Mouse (Mus musculus): ENCODE measurements around the gene Podnl1. TPM values are rescaled to one million over a fixed set of nuclear protein-coding genes. Genes with fewer than 3 reads are reported as not detected.

Gene Podnl1
- total RNA-seq, 2 experiments from 2014 or later, result 0.12 TPM; not detected in 1

DNA sequence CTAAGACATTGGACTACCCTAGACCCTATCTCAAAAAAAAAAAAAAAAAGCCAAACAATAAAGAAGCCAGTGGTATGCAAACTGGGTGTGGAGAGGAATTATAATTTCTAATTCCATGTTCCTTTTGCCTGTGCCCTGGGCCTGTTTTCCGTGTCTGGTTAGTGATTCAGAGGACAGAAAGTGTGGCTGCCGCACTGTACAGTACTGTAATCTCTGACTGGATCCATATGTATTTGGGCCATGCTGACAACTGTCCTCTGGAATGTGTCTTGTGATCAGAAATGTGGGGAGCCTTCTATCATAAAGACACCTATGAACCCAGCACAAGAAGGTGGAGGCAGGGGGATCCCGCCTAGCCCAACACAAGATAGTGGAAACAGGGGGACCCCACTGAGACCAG, 3.6 kb upstream of the Podnl1 start:
- intact Hi-C loops (cut with DNase I), result no loop called here
- no peak for DNase-seq

DNA sequence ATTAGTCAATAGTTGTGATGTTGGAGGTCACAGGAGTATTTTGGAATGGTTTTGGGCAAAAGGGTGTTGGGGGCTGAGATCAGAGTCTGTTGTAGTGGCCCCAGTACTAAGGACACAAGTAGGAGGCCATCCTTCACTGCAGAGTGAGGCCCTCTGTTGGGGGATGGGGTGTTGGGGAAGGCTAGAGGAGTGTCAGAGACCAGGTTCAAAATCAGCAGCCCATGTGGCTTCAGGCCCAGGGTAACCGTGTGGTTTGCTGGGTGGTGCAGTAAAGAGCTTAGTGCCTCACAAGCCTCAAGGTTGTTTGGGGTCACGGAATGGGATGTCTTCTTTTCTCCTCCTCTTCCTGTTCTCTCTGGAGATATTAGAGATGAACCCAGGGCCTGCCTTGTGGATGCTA, 953 bp downstream of the Podnl1 start:
- no peak for DNase-seq
- intact Hi-C loops (cut with DNase I), result no loop called here

DNA sequence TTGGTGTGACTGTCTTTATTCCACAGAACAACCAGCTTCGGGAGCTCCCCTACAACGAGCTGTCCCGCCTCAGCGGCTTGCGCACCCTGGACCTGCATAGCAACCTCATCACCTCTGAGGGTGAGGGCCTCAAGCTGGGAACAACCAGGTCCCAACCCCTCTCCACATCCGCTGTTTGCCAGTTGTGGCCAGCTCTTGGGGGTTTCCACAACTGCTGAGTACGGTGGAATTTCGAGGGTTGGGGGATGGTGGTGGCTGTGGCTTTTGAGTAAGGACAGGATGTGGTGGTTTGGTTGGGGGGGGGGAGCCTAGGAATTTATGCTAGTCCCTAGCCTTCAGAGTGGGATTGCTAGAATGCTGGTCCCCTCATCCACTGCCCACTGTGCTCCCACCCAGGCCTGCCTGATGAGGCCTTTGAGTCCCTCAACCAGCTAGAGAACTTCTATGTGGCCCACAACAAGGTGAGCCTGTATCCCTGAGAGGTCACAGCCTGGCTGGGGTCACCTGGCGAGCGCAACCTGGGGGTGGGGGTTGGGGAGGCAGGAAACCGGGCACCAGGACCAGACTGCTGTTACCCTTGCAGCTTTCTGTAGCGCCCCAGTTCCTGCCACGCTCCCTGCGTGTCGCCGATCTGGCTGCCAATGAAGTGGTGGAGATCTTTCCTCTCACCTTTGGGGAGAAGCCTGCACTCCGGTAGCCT, 1.6 kb downstream of the Podnl1 start:
- intact Hi-C loops (cut with DNase I), result no loop called here
- DNase-seq, result no peak

GRCm38 (mm10) chr8:84128277-84128676, 2.5 kb downstream of the Podnl1 start:
- intact Hi-C loops (cut with DNase I), result no loop called here

GRCm38 (mm10) chr8:84130806-84131205, 5.0 kb downstream of the Podnl1 start:
- DNase-seq, result peak; percentile 25 to 26
- intact Hi-C loops (cut with DNase I), result no loop called here

More at GRCm38 (mm10) chr8:84128277-84128676, 2.5 kb downstream of the Podnl1 start:
- no peak for DNase-seq

GRCm38 (mm10) chr8:84132225-84132624, 6.4 kb downstream of the Podnl1 start:
- no peak for DNase-seq

GRCm38 (mm10) chr8:84137848-84138247, 12.1 kb downstream of the Podnl1 start:
- DNase-seq, result no peak
- intact Hi-C loops (cut with DNase I), result no loop called here

More at GRCm38 (mm10) chr8:84132225-84132624, 6.4 kb downstream of the Podnl1 start:
- intact Hi-C loops (cut with DNase I), result no loop called here

GRCm38 (mm10) chr8:84140838-84141237, 15.0 kb downstream of the Podnl1 start:
- intact Hi-C loops (cut with DNase I), result no loop called here
- no peak for DNase-seq

GRCm38 (mm10) chr8:84144636-84145245, 19.0 kb downstream of the Podnl1 start:
- intact Hi-C loops (cut with DNase I), result no loop called here
- DNase-seq, result no peak

GRCm38 (mm10) chr8:84147324-84147766, 21.6 kb downstream of the Podnl1 start:
- intact Hi-C loops (cut with DNase I), result no loop called here
- no peak for DNase-seq

DNA sequence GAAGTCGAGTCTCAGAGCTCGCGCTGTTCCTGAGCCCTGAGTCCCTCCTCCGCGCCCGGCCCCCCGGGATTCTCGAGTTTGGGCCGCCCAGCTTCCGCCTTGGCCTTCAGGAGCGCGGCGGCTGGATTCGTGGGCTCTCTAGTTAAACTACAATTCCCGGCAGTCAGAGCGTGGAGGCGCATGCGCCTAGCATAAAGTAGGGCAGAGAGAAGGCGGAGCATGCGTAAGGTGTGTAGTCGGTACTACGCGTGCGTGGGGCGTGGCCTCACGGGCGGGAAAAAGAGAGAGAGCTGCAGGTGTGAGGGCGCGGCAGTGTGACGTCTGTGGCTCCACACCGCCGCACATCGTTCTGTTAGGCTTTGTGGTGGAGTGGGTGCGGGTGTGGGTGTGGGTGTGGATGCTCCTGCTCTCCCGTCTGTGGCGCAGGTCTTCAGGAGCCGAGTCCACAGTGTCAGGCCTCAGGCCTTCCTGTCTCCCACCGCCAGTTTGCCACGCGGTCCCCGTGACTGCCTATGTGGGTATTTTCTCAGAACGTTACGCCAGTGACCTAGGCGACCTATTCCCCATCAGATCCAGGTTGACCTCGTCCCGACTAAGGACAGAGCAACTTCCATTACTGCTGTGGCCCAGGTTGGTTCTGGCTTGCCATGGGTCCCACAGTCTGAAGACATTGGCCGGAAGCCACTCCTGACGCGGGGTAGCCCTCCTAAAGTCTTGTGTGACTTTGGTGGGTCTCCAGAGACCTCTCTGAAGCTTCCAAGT, 22.2 kb downstream of the Podnl1 start, which contains the start of the genes Cc2d1a and 4930432K21Rik:
Gene Cc2d1a (minus strand): TSS at position 168 of the 762 bp plus-strand sequence.
Gene 4930432K21Rik (plus strand): TSS at position 257 of the 762 bp plus-strand sequence.
- intact Hi-C loops (cut with DNase I), result no loop called here

GRCm38 (mm10) chr8:84148531-84148850, 22.7 kb downstream of the Podnl1 start:
- DNase-seq, result peak in 1 of 2 experiments; percentile 16
- intact Hi-C loops (cut with DNase I), result no loop called here

More for the DNA sequence above, 22.2 kb downstream of the Podnl1 start, which contains the start of the genes Cc2d1a and 4930432K21Rik:
- peak; percentile 90 to 93 for DNase-seq

DNA sequence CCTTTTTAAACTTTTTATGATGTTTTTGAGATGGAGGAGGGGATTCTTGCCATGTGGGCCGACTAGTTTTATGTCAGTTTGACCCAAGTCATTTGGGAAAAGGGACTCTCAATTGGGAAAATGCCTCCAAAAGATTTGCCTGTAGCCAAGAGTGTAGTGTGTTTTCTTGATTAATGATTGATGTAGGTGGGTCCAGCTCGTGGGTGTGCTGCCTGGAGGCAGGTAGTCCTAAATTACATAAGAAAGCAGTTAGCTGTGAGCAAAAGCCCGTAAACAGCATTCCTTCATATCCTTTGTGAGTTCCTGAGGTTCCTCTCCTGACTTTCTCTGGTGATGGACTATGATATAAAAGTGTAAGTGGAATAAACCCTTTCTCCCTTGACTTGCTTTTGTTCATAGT, 23.4 kb downstream of the Podnl1 start:
- no peak for DNase-seq
- intact Hi-C loops (cut with DNase I), result no loop called here

DNA sequence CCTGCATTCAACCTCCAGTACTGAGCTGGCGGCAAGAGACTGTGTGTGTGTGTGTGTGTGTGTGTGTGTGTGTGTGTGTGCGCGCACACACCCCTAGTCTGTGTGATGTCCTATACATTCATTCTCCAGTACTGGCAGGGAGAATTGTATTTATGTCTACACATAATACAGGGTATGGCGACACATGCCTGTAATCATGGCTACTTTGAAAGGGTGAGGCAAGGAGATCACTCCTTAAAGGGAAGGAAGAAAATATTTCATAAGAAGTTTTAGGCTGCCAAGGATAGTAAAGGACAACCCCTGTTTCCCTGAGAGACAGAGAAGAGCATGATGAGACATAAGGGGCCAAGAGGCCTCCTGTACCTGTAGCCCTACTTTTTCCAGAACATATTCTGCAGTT, 31.8 kb downstream of the Podnl1 start:
- intact Hi-C loops (cut with DNase I), result no loop called here
- DNase-seq, result no peak

- DNase-seq, result no peak
- intact Hi-C loops (cut with DNase I), result no loop called here
Measured at GRCm38 (mm10) chr8:84167696-84168095, 41.9 kb downstream of the Podnl1 start.

GRCm38 (mm10) chr8:84170096-84170495, 44.3 kb downstream of the Podnl1 start:
- intact Hi-C loops (cut with DNase I), result no loop called here
- DNase-seq, result no peak

DNA sequence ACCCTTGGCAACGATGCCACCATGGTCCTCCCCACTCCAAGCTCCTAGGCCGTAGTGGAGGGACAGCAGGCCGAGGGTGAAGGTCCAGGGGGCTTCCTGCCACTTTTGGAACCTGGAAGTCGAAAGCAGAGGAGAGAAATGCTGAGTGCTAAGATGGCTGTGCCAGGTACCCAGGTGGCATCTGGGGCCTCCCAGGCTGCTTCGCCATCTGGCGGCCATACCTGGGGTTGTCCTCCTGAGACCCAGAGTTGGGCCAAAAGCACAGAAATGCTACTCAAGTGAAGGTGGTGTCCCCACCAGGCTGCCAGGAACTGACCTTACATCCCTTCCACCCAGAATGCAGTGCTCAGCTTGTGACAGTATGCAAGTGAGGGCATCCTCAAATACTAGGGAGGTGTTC, 48.1 kb downstream of the Podnl1 start:
- intact Hi-C loops (cut with DNase I), result no loop called here
- peak in 1 of 2 experiments; percentile 20 for DNase-seq

DNA sequence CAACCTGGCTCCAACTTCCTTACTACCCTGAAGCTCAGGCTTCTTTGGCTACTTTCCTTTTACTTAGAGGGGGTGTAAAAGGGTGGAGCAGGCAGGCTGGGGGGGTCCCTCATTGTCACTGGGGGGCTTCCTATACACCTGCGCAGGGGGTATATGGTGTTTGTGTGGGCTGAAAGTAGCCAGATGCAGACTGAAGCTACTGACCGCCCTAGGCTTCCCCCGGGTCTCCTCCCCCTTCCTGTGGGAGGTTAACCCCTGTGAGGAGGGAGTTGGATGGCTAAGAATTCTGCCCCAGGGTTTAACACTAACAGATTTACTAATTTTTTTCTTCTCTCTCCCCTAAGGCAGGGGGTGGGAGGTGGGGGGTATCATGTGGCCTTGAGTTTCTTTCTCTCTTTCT, 50.8 kb downstream of the Podnl1 start:
- intact Hi-C loops (cut with DNase I), result no loop called here
- no peak for DNase-seq

DNA sequence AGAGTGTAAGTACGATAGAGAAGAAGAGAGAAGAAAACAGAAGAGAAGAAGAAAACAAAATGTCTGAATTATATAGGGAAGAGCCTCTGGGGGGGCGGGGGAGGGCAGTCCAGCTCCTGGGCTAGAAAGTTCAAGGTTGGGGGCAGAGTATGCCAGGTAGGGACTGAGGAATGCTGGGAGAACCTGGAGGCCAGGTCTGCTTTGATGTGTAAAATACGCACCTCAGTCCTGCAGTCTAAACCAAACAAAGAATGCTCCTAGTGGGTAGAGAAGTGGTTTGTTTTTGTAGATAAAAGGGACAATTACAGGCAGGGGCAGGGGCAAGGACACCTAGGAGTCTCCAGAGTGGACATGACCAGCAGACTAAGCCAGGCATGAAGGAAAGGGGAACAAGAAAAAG, 51.6 kb downstream of the Podnl1 start:
- intact Hi-C loops (cut with DNase I), result no loop called here
- no peak for DNase-seq

- no peak for DNase-seq
- intact Hi-C loops (cut with DNase I), result no loop called here
Measured at GRCm38 (mm10) chr8:84178592-84178991, 52.8 kb downstream of the Podnl1 start.

DNA sequence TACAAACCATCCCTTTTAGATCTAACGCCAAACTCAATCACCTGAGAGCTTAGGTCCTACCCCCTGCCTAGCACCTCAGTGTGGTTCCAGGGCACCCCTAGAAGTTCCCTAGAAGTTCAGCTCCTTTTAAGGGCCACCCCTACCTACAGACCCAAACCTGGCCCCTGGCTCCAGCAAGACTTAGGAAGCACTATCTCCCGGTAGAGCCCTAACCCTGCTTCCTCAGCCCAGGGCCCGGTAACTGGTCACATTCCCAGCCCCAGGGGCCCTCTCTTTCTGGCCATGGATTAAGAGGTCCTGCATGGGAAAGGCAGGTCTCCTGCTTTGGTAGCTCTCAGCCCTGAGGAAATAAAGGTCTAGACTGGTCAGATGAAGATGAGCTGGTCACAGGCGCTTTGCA, 54.2 kb downstream of the Podnl1 start:
- intact Hi-C loops (cut with DNase I), result no loop called here
- no peak for DNase-seq

Measured in heart, postnatal 14 days (tissue).